Mouse (Mus musculus) hindbrain, embryonic 12.5 days (tissue): ENCODE measurements around the gene Cbarp. TPM values are rescaled to one million over a fixed set of nuclear protein-coding genes. Genes with fewer than 3 reads are reported as not detected.

Experiments
- ATAC-seq: fragments of 200-750 bp; cut with Nextera tagmentation; 2 replicates; pipeline ENCODE4 v1.8.0; 2017; ENCODE audit warnings: moderate TSS enrichment; ENCODE audit not compliant: low FRiP score
- H3K27ac ChIP-seq: fragments of 300-500 bp; sonication (generic); 2 replicates; pipeline ENCODE4 v1.5.1; 2016; ENCODE audit warnings: mild to moderate bottlenecking
- H3K27me3 ChIP-seq: fragments of 300-500 bp; sonication (generic); 2 replicates; pipeline ENCODE4 v1.6.1; 2016; ENCODE audit warnings: mild to moderate bottlenecking
- H3K36me3 ChIP-seq: fragments of 300-500 bp; sonication (generic); 2 replicates; pipeline ENCODE4 v1.6.1; 2016; ENCODE audit warnings: mild to moderate bottlenecking
- H3K4me1 ChIP-seq: fragments of 300-500 bp; sonication (generic); 2 replicates; pipeline ENCODE4 v1.6.1; 2016
- H3K4me2 ChIP-seq: fragments of 300-500 bp; sonication (generic); replicated peaks from 2 replicates; pipeline ENCODE4 v1.6.1; 2016; ENCODE audit warnings: mild to moderate bottlenecking
- H3K4me3 ChIP-seq: fragments of 300-500 bp; sonication (generic); 2 replicates; pipeline ENCODE4 v1.5.1; 2016; ENCODE audit warnings: mild to moderate bottlenecking
- H3K9ac ChIP-seq: fragments of 300-500 bp; sonication (generic); 2 replicates; pipeline ENCODE4 v1.6.1; 2016; ENCODE audit warnings: mild to moderate bottlenecking, moderate library complexity
- H3K9me3 ChIP-seq: fragments of 300-500 bp; sonication (generic); replicated peaks from 2 replicates; pipeline ENCODE4 v1.6.1; 2016; ENCODE audit warnings: mild to moderate bottlenecking
- WGBS: fragments of 180-500 bp; shearing (Covaris S2); methylation state at CpG from one replicate; pipeline ENCODE4 v1.1.7; 2016; 5-methylcytosine and 5-hydroxymethylcytosine counted together
- polyA plus RNA-seq: library from polyadenylated mRNA; unstranded; fragments of >200 nt; fragmentation: Nextera tagmentation; extraction: Ambion mirVana; gene quantifications from 2 replicates; pipeline ENCODE4 v1.2.1, GENCODE M21; 2016

Gene Cbarp
- polyA plus RNA-seq, 1 experiment from 2014 or later = 18.4 TPM

- 22% methylated on average over 4 of the region's 4 CpGs for WGBS
- no peak overlapping the region for H3K4me3 ChIP-seq
- no peaks in the 10 kb centered on the region for H3K9me3 ChIP-seq
- H3K4me2 ChIP-seq = no peak overlapping the region
- peaks cover 17% of the 10 kb centered on the region for H3K36me3 ChIP-seq
- no peak for ATAC-seq
- H3K27ac ChIP-seq = no peak overlapping the region
- H3K4me1 ChIP-seq = peaks cover 37% of the 10 kb centered on the region
- no peak overlapping the region; the same call in 1 of the 2 replicates for H3K9ac ChIP-seq
- H3K27me3 ChIP-seq = no peaks in the 10 kb centered on the region
Measured at GRCm38 (mm10) chr10:80175536-80176269, 35.1 kb upstream of the Cbarp start.

DNA sequence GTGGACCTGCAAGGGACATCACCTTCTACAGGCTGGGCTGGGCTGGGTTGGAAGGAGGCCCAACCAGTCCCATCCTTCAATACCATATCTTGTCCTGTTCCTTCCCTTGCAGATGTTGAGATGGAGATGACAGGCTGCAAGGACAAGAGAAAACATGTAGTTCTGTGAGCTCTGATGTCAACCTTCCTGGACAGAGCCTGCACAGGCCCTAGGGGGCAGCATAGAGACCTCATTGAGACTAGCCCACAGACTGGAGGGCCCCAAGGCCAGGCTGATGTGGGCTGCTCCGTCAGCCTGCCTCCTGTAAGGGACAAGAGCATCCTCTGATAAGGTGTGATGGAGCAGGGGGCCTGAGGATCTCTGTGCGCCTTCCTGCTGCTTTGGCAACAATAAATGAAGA, 34.1 kb upstream of the Cbarp start:
- no peaks in the 10 kb centered on the region for H3K27me3 ChIP-seq
- no peak for ATAC-seq
- no peak overlapping the region for H3K4me2 ChIP-seq
- peaks cover 27% of the 10 kb centered on the region for H3K36me3 ChIP-seq
- no peak overlapping the region for H3K4me3 ChIP-seq
- H3K4me1 ChIP-seq = peaks cover 39% of the 10 kb centered on the region
- H3K9me3 ChIP-seq = no peaks in the 10 kb centered on the region
- WGBS = 62% methylated on average over 2 of the region's 2 CpGs
- H3K9ac ChIP-seq = no peak overlapping the region
- no peak overlapping the region for H3K27ac ChIP-seq

GRCm38 (mm10) chr10:80173955-80174640, 33.5 kb upstream of the Cbarp start:
- H3K4me1 ChIP-seq = peaks cover 43% of the 10 kb centered on the region

GRCm38 (mm10) chr10:80173358-80173757, 32.7 kb upstream of the Cbarp start:
- Histone ChIP-seq H3K9ac (peak overlapping the region; percentile 57), H3K4me1 (peaks cover 51% of the 10 kb centered on the region), H3K36me3 (peaks cover 32% of the 10 kb centered on the region), H3K9me3 (no peaks in the 10 kb centered on the region), H3K4me2 (peak overlapping the region; percentile 65), H3K27ac (peak overlapping the region; percentile 89), H3K4me3 (peak overlapping the region; percentile 46), H3K27me3 (no peaks in the 10 kb centered on the region)
- 8% methylated on average over 11 of the region's 11 CpGs for WGBS
- ATAC-seq = no peak

More at GRCm38 (mm10) chr10:80173955-80174640, 33.5 kb upstream of the Cbarp start:
- H3K36me3 ChIP-seq = peaks cover 32% of the 10 kb centered on the region
- no peak overlapping the region for H3K27ac ChIP-seq
- no peaks in the 10 kb centered on the region for H3K27me3 ChIP-seq
- H3K4me2 ChIP-seq = no peak overlapping the region
- no peak overlapping the region for H3K9ac ChIP-seq
- 88% methylated on average over 10 of the region's 10 CpGs for WGBS
- no peak for ATAC-seq
- H3K4me3 ChIP-seq = no peak overlapping the region
- no peaks in the 10 kb centered on the region for H3K9me3 ChIP-seq

DNA sequence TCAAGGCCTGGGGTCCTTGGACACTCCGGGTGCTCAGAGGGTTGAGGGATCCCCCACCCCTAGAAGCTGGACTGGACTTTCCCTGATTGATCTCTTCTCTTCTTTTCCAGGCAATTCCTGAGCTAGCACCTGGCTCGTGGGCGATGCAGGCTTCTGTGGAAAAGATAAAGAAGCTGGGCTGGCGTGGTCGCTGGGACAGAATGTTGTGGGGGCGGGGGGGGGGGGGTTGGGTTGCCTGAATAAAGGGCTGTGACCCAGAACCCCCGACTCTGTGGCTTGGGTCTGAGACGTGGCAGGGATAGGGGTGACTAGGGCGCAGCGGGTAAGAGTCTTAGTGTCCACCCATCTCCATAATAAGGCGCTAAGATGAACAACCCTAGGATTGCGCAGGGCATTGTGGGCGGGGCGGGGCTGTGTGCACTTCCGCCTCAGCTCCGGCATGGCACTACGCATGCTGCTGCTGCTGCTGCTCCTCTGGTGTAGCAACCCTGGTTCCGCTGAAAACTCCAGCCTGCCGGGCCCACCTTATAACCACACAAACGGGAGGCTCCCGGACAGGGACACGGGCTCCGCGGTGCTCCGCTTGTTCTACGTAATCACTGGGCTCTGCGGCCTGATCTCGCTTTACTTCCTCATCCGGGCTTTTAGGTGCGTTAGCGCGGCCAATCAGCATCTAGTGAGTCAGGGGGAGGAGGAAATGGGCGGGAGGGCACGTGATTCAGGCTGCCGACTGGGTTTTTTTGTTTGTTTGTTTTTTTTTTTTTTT, 32.1 kb upstream of the Cbarp start, which contains the start of gene 1600002K03Rik:
Gene 1600002K03Rik, plus strand, starts transcription at position 418 of the 766 bp plus-strand sequence.
- Histone ChIP-seq H3K27ac (peak within 1 kb of the TSS; percentile 89), H3K27me3 (no peaks in the 10 kb centered on the region), H3K4me2 (peak within 1 kb of the TSS; percentile 65), H3K9ac (peak within 1 kb of the TSS; percentile 64), H3K4me3 (peak within 1 kb of the TSS; percentile 46), H3K4me1 (peaks cover 51% of the 10 kb centered on the region), H3K36me3 (peaks cover 32% of the 10 kb centered on the region), H3K9me3 (no peaks in the 10 kb centered on the region)
- peak; percentile 74 for ATAC-seq
- WGBS = 8% methylated on average over 35 of the region's 35 CpGs

- Histone ChIP-seq H3K4me1 (peaks cover 51% of the 10 kb centered on the region), H3K27ac (peak overlapping the region; percentile 89), H3K9ac (peak overlapping the region; percentile 64), H3K4me3 (peak overlapping the region; percentile 46; the same call in 1 of the 2 replicates), H3K27me3 (no peaks in the 10 kb centered on the region), H3K4me2 (peak overlapping the region; percentile 65), H3K9me3 (no peaks in the 10 kb centered on the region), H3K36me3 (peaks cover 32% of the 10 kb centered on the region)
- ATAC-seq = no peak
- 83% methylated on average over 45 of the region's 45 CpGs for WGBS
Measured at GRCm38 (mm10) chr10:80171760-80172526, 31.3 kb upstream of the Cbarp start.

DNA sequence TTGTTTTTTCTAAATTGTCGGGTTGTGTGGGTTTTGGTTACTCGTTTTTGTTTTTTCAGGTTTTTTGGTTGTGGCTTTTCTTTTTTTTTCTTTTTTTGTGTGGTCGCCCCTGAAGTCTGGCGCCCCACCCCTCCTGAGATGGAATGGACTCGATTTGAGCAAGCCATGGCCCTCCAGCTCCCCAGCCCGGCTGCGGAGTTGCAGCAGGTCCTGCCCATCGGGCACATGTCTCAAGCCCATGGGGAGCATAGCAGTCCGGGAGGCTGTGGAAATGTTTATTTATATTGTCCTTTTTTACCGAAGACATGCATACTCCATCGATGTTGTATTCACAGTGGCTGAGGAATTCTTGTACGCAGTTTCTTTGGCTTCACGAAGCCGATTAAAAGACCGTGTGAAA, 30.6 kb upstream of the Cbarp start:
- 89% methylated on average over 15 of the region's 15 CpGs for WGBS
- no peaks in the 10 kb centered on the region for H3K27me3 ChIP-seq
- peak overlapping the region; percentile 89; the same call in 1 of the 2 replicates for H3K27ac ChIP-seq
- no peak overlapping the region for H3K4me3 ChIP-seq
- H3K4me2 ChIP-seq = peak overlapping the region; percentile 65; the same call in 1 of the 2 replicates
- peak overlapping the region; percentile 36; the same call in 1 of the 2 replicates for H3K9ac ChIP-seq
- no peaks in the 10 kb centered on the region for H3K9me3 ChIP-seq
- ATAC-seq = no peak
- H3K4me1 ChIP-seq = peaks cover 55% of the 10 kb centered on the region
- peaks cover 32% of the 10 kb centered on the region for H3K36me3 ChIP-seq

GRCm38 (mm10) chr10:80170601-80171021, 30.0 kb upstream of the Cbarp start:
- H3K27me3 ChIP-seq = no peaks in the 10 kb centered on the region
- 0 out of 2 replicates have a peak overlapping the region, but pooled peaks have one; percentile 3 for H3K27ac ChIP-seq
- peaks cover 53% of the 10 kb centered on the region for H3K4me1 ChIP-seq
- H3K9ac ChIP-seq = 0 out of 2 replicates have a peak overlapping the region, but pooled peaks have one; percentile 9
- ATAC-seq = no peak
- WGBS = 97% methylated on average over 19 of the region's 19 CpGs
- no peak overlapping the region for H3K4me3 ChIP-seq
- H3K4me2 ChIP-seq = no peak overlapping the region
- H3K9me3 ChIP-seq = no peaks in the 10 kb centered on the region
- H3K36me3 ChIP-seq = peaks cover 32% of the 10 kb centered on the region

GRCm38 (mm10) chr10:80170052-80170451, 29.4 kb upstream of the Cbarp start:
- H3K9me3 ChIP-seq = no peaks in the 10 kb centered on the region
- peaks cover 58% of the 10 kb centered on the region for H3K4me1 ChIP-seq
- peaks cover 32% of the 10 kb centered on the region for H3K36me3 ChIP-seq
- no peak overlapping the region for H3K4me3 ChIP-seq
- WGBS = 97% methylated on average over 16 of the region's 16 CpGs
- ATAC-seq = no peak
- H3K9ac ChIP-seq = 0 out of 2 replicates have a peak overlapping the region, but pooled peaks have one; percentile 9
- no peaks in the 10 kb centered on the region for H3K27me3 ChIP-seq
- H3K4me2 ChIP-seq = no peak overlapping the region
- H3K27ac ChIP-seq = 0 out of 2 replicates have a peak overlapping the region, but pooled peaks have one; percentile 3

DNA sequence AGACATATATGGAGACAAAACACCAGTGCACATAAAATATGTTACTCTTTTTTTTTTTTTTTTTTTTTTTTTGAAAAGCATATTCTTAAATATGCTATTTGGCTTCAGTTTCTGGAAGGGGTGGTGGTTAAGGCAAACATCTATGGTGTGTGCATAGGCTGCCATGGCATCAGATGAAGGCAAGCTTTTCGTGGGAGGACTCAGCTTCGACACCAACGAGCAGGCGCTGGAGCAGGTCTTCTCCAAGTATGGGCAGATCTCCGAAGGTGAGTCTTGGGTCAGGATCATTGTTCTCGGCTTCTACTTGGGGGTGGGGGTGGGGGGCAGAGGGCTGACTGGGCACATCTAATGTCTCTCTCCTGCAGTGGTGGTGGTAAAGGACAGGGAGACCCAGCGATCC, 29.0 kb upstream of the Cbarp start:
- no peaks in the 10 kb centered on the region for H3K9me3 ChIP-seq
- H3K27ac ChIP-seq = no peak overlapping the region
- H3K4me3 ChIP-seq = no peak overlapping the region
- 95% methylated on average over 7 of the region's 7 CpGs for WGBS
- H3K9ac ChIP-seq = 0 out of 2 replicates have a peak overlapping the region, but pooled peaks have one; percentile 9
- peaks cover 61% of the 10 kb centered on the region for H3K4me1 ChIP-seq
- H3K36me3 ChIP-seq = peaks cover 32% of the 10 kb centered on the region
- no peaks in the 10 kb centered on the region for H3K27me3 ChIP-seq
- H3K4me2 ChIP-seq = no peak overlapping the region; the same call in 1 of the 2 replicates
- ATAC-seq = no peak

GRCm38 (mm10) chr10:80169070-80169469, 28.4 kb upstream of the Cbarp start:
- Histone ChIP-seq H3K4me3 (peak overlapping the region; percentile 94), H3K27me3 (no peaks in the 10 kb centered on the region), H3K4me2 (peak overlapping the region; percentile 89), H3K9me3 (no peaks in the 10 kb centered on the region), H3K27ac (no peak overlapping the region), H3K4me1 (peaks cover 67% of the 10 kb centered on the region), H3K9ac (peak overlapping the region; percentile 99), H3K36me3 (peaks cover 32% of the 10 kb centered on the region)
- no peak for ATAC-seq
- 70% methylated on average over 1 of the region's 1 CpGs for WGBS
